Mouse (Mus musculus) bone marrow, adult 2 months (tissue): ENCODE measurements around the gene Rtp1.

Experiments used
- CTCF ChIP-seq: fragments of 200-500 bp; IDR thresholded peaks from 2 replicates; pipeline ENCODE4 v1.5.1; 2011; ENCODE audit warnings: low read length, control low read depth; ENCODE audit not compliant: control insufficient read depth, insufficient read depth
- POLR2A ChIP-seq: fragments of 200-500 bp; IDR thresholded peaks from 2 replicates; pipeline ENCODE4 v1.6.1; 2011; ENCODE audit warnings: low read depth, mild to moderate bottlenecking, control low read depth, low read length, borderline replicate concordance; ENCODE audit not compliant: control insufficient read depth

GRCm38 (mm10) chr16:23463671-23464347, 34.9 kb downstream of the Rtp1 start:
- TF ChIP-seq POLR2A (no peak), CTCF (no peak)
